Mouse (Mus musculus) Muller cell, postnatal 12 days (primary cell): ENCODE results near the gene Myoc.

ENCODE experiments used
- DNase-seq: peaks from one replicate; pipeline ENCODE4 v3.0.0-alpha.2; 2015; ENCODE audit errors: inconsistent ontology term

Gene Myoc

GRCm38 (mm10) chr1:162646083-162646686, 7.2 kb downstream of the Myoc start:
- DNase-seq: no peak

- no peak for DNase-seq
Observed at GRCm38 (mm10) chr1:162648416-162648815, 9.5 kb downstream of the Myoc start.

- no peak for DNase-seq
Observed at GRCm38 (mm10) chr1:162658119-162658518, 19.2 kb downstream of the Myoc start, which contains the start of gene Myocos. Gene Myocos, minus strand, starts transcription at chr1:162658219.

GRCm38 (mm10) chr1:162660276-162660860, 21.4 kb downstream of the Myoc start:
- no peak for DNase-seq

GRCm38 (mm10) chr1:162664826-162665475, 26.0 kb downstream of the Myoc start:
- peak; percentile 62 for DNase-seq

- peak; percentile 16 for DNase-seq
Observed at GRCm38 (mm10) chr1:162665486-162666174, 26.7 kb downstream of the Myoc start.

- no peak for DNase-seq
Observed at GRCm38 (mm10) chr1:162693721-162694120, 54.8 kb downstream of the Myoc start.

GRCm38 (mm10) chr1:162697866-162698265, 58.9 kb downstream of the Myoc start:
- DNase-seq: no peak
